Mouse (Mus musculus): ENCODE measurements at regions not wholly inside any gene's neighbourhood (a gene's known extent, or its start where the extent isn't known, plus 50 kb on each side); places are given as distances from the start of the nearest gene placed in this dataset.

DNA sequence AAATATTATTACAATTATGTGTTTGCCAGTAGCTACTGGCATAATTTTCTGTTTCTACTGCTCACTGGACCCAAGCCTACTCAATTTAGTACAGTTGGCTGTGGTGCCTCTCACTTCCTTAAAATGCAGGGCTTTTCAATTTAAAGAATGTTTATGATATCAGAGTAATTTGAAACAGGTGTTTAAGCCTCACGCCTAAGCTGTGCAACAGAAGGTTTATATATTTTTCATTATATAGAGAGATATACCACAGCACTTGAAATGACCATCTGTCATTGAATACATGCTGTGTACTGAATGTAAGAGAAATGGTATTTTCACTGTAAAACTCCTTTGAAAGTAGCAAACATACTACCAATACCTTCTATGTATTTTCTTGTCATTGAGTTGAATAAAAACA is 376.8 kb downstream of the Otol1 start:
- DNase-seq: no peak

GRCm38 (mm10) chr3:70385961-70386360 is 378.5 kb downstream of the Otol1 start:
- no peak for DNase-seq

DNA sequence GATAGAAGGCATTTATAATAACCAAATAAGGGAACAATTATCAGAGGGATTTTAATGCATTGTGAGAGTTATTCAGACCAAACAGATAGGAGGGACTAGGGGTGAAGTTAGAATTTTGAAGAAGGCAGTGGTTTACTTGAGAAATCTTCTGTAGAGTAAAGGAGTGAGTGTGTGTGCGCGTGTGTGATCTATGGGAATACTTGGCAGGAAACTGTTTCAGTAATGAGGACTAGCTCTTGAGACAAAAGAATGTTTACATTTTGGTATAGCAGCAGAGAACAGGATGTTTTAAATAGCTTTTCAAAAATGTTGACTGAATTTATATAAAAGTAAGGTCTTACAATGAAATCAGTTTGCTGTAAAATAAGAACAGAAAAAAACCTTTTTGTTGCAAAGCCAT is 393.8 kb downstream of the Otol1 start:
- DNase-seq: no peak

GRCm38 (mm10) chr3:70406571-70406970 is 399.2 kb downstream of the Otol1 start:
- no peak for DNase-seq

DNA sequence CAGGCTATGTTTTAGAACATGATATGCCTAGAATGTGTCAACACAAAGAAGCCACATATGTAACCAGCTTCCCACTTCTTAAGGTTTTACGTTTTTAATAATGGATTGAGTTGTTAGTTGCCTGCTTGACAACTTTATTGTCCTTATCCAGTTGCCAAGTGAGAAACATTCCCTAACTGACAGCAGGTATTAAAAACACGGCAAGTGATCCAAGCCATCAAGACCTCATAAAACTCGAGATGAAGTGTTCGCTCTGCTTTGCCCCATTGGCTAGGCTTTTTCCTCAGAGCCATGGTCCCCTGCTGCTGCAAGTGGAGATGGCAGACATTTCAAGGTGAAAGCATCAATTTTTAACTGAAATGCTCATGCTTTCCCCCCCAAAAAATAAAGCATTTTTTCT is 410.9 kb downstream of the Otol1 start:
- DNase-seq: no peak

DNA sequence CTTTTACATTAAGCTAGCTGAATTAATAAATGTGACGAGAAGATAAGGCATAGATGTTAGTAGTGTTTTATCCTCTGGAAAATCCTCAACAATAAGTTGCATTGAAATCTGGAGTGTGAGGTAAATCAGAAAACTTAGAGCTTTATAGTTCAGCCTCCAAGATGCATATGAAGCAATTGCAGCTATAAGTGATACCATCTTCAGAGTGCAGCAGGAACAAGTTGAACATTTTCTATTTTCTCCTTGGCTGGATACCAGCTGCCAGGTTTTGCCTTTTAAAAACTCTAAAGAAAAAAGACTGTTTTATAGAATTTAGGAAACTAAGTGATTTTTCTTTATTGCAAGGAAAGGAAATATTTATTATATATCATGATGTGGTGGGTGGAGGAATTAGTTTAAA is 414.6 kb downstream of the Otol1 start:
- DNase-seq: no peak

DNA sequence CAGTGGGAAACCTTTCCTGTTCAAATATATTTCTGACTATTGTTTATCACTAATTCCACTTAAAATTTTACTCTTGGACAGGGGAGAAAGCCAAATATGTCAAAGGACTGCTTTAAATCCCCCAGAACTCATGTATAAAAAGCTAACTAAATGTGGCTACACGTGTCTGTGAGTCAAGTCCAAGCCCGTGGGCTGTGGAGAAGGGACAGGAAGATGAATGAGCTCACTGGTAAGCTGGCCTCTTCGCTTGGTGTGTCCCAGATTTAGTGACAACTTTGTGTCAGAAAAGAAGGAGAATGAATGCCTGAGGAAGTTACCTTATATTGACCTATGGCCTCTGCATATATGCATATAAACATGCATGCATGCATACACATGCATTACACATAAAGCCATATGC is 415.3 kb downstream of the Otol1 start:
- no peak for DNase-seq

- no peak for DNase-seq
Observed at GRCm38 (mm10) chr3:70436671-70437070, 429.3 kb downstream of the Otol1 start.

GRCm38 (mm10) chr3:70457181-70457847 is 449.9 kb downstream of the Otol1 start:
- DNase-seq: no peak

- DNase-seq: no peak
Observed at GRCm38 (mm10) chr3:70460811-70461210, 453.4 kb downstream of the Otol1 start.

GRCm38 (mm10) chr3:70463221-70463620 is 455.8 kb downstream of the Otol1 start:
- no peak for DNase-seq

GRCm38 (mm10) chr3:70482521-70482920 is 475.1 kb downstream of the Otol1 start:
- DNase-seq: peak; percentile 6

GRCm38 (mm10) chr3:70483066-70483743 is 475.8 kb downstream of the Otol1 start:
- DNase-seq: no peak

DNA sequence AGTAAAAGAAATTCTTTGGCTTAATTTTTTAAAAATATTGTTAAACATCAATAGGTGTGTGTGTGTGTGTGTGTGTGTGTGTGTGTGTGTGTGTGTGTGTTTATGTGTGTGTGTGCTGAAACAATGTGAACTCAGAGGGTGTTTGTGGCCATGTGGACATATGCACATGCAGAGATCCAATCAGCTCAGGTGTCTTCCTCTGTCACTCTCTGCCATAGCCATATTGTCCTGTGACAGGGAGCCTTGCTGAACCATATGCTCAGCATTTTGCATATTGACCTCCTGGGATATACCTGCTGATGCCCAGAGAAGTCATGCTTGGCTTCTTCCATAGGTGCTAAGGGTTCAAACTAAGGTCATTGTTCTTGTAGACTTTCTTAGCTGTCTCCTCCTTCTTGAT is 489.0 kb downstream of the Otol1 start:
- no peak for DNase-seq

DNA sequence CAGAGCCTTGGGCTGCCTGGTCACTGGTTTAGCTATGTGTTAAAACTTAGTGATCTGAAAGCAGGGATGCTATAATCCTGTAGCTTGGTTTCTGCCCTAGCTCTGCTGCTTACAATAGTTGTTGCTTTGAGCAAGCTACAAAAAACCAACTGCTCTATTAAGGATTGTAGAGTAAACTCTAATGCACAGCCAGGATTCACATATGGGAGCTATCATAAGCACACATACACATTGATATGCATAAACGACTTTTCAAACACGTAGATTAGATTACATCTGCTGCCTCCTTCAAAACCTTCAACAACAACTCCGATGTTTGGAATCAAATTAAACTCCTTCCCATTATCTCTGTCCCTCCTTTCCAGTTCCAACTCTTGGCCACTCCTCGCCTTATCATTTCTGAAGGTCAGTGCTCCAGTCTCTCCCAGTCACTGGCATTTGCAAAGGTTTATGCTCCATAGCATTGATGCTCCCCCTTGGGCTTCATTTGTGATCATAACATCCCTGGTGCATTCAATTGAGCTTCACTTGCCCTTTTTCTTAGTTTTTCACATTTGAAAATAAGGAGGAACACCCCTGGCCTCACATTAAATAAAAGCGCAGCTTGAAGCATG is 492.9 kb downstream of the Otol1 start:
- no peak for DNase-seq

- no peak for DNase-seq
Observed at GRCm38 (mm10) chr3:70500991-70501961, 493.9 kb downstream of the Otol1 start.

DNA sequence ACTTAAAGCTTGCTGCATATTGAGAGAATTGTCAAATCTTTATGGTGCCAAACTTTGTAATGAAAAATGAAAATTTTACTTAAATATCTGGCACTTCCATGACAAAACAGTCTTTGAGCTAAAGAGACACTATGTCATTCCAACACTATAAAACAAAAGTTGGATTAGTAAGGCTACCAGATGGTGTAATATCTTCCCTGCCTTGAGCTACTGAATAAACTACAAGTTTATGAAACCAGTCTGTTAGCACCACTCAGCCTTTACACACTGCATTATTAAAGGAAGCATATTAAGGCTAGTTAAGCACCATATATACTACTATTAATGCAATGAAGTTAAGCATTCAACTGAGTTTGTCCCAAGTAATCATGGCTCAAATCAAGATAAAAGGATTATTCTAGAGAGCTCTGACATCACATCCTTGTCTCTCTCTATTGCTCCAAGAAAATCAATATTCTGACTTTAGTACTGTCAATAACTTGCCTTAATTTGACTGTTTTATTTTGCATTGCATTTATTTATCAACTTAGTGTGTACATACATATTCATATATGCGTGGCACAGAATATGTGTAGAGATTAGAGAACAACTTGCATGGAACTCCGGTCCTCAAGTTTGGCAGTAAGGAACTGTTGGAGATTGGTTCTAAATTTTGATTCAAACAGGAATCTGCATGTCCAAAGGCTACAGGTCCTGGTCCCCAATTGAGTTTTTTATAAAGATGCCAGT is 526.3 kb downstream of the Otol1 start:
- DNase-seq: no peak

- DNase-seq: no peak
Observed at GRCm38 (mm10) chr3:70535084-70535483, 527.7 kb downstream of the Otol1 start.

DNA sequence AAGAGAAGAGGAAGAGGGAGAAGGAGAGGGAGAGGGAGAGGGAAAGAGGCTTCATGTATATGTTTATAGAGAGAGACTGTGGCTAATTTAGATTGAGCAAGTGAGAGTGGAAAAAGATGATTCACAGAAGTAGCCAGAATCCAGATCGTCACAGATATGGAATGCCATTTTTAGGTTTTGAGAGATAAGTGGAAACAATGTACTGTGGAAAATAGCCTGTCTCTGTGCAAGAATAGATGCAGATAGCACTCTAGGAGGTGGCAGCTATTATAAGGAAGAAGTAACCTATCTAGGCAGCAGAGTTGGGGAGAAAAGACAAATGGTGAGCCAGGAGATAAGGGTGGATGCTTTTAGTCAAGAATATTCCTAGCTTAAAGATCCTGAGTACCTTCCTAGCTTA is 536.5 kb downstream of the Otol1 start:
- DNase-seq: no peak

DNA sequence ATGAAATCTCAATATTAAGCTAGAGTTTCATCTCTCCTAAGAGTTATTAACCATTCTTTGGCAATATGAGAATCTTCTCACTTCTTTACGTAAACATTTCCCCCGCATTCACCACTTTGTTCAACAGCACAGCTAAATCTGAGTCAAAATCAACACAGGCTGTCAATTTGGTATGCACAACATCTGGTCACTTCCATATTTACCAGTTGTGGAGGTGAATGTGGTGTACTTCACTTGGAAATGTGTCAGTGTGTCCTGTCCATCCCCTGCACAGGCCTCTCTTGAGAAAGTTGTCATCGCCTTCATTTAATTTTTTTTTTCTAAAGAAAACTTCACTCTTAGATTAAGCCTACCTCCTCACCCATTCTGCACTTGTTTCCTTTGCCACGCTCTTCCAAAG is 550.4 kb downstream of the Otol1 start:
- no peak for DNase-seq

- DNase-seq: no peak
Observed at GRCm38 (mm10) chr3:70566140-70566857, 558.9 kb downstream of the Otol1 start.

GRCm38 (mm10) chr3:70594785-70595184 is 587.4 kb downstream of the Otol1 start:
- no peak for DNase-seq

Measured in liver (tissue).